Mouse (Mus musculus): ENCODE measurements around the gene Acin1. TPM values are rescaled to one million over a fixed set of nuclear protein-coding genes. Genes with fewer than 3 reads are reported as not detected.

The Acin1 gene
- total and polyA plus RNA-seq, 3 experiments: 74.0 to 324 (median 118) TPM

- Histone ChIP-seq H3K4me3 (replicated peaks in 1 of 3; ENCODE audit: low read depth in 2 of 3, low read length in 2 of 3, poor library complexity in 1 of 3) (no peak within 1 kb of the TSS), H3K27me3 (replicated peaks) (no peaks in the 10 kb centered on the region), H3K9me3 (replicated peaks; ENCODE audit: low read length) (peaks cover 3% of the 10 kb centered on the region), H3K79me2 (replicated peaks; ENCODE audit: control insufficient read depth, extremely low read depth, insufficient read depth, poor library complexity, severe bottlenecking) (peaks cover 15% of the 10 kb centered on the region), H3K4me1 (ENCODE audit: control insufficient read depth in 1 of 2, insufficient read depth in 2 of 2) (peaks cover 4 to 12% of the 10 kb centered on the region in 2 experiments; a peak in 3 of 4 replicates), H3K4me2 (ENCODE audit: insufficient read depth, low read depth, poor library complexity, severe bottlenecking) (no peak within 1 kb of the TSS), H3K9ac (ENCODE audit: insufficient read depth, low read depth) (no peak within 1 kb of the TSS), H3K27ac (ENCODE audit: insufficient read depth, low read depth) (no peak within 1 kb of the TSS), H3K36me3 (replicated peaks in 1 of 2; ENCODE audit: control insufficient read depth in 1 of 2, insufficient read depth in 1 of 2, low read length in 1 of 2) (peaks cover 1 to 3% of the 10 kb centered on the region in 2 experiments)
- in situ Hi-C loops (cut with MboI; ENCODE audit: low pct_ligation_motif_present, low pct_unique_long_range_greater_than_20kb, low sequenced_read_pairs) (no loop called here), dilution Hi-C loops (cut with MboI; ENCODE audit: extremely low pct_ligation_motif_present, extremely low pct_unique_long_range_greater_than_20kb, low sequenced_read_pairs) (no loop called here)
- TF ChIP-seq CHD2 (IDR thresholded peaks at IDR 0.05; ENCODE audit: low read length) (no peak), PAX5 (IDR thresholded peaks at IDR 0.05; ENCODE audit: low read length) (no peak), RCOR1 (conservative IDR thresholded peaks at IDR 0.05; ENCODE audit: low read depth, low read length) (no peak), MXI1 (IDR thresholded peaks at IDR 0.05; ENCODE audit: low read depth, low read length) (no peak), SMC3 (IDR thresholded peaks at IDR 0.05; ENCODE audit: low read depth, low read length) (no peak), ELF1 (IDR thresholded peaks at IDR 0.05; ENCODE audit: low read depth, low read length) (no peak), GABPA (IDR thresholded peaks at IDR 0.05; ENCODE audit: insufficient replicate concordance, low read depth, low read length) (no peak)
- DNase-seq (ENCODE audit: extremely low read depth): no peak
These were observed 65.6 kb downstream of the Acin1 start, which contains the start of gene Psmb11 for GRCm38 (mm10) chr14:54621133-54621532. Gene Psmb11 (plus strand): TSS chr14:54621433.

GRCm38 (mm10) chr14:54617897-54618365, 68.8 kb downstream of the Acin1 start, which contains the start of gene Psmb5:
Gene Psmb5 (minus strand): TSS chr14:54618022.
- Histone ChIP-seq H3K36me3 (replicated peaks in 1 of 2; ENCODE audit: control insufficient read depth in 1 of 2, insufficient read depth in 1 of 2, low read length in 1 of 2) (peaks cover 26 to 30% of the 10 kb centered on the region in 2 experiments), H3K9ac (ENCODE audit: insufficient read depth, low read depth) (peak within 1 kb of the TSS; percentile 96), H3K4me1 (ENCODE audit: control insufficient read depth in 1 of 2, insufficient read depth in 2 of 2) (peaks cover 5 to 13% of the 10 kb centered on the region in 2 experiments; a peak in 3 of 4 replicates), H3K79me2 (replicated peaks; ENCODE audit: control insufficient read depth, extremely low read depth, insufficient read depth, poor library complexity, severe bottlenecking) (peaks cover 18% of the 10 kb centered on the region), H3K4me2 (ENCODE audit: insufficient read depth, low read depth, poor library complexity, severe bottlenecking) (peak within 1 kb of the TSS; percentile 42), H3K27me3 (replicated peaks) (no peaks in the 10 kb centered on the region), H3K9me3 (replicated peaks; ENCODE audit: low read length) (peaks cover 3% of the 10 kb centered on the region), H3K27ac (ENCODE audit: insufficient read depth, low read depth) (peak within 1 kb of the TSS; percentile 40; the same call in 1 of the 2 replicates), H3K4me3 (replicated peaks in 1 of 3; ENCODE audit: low read depth in 2 of 3, low read length in 2 of 3, poor library complexity in 1 of 3) (peak within 1 kb of the TSS; percentile 93 to 97 (median 93))
- in situ Hi-C loops (cut with MboI; ENCODE audit: low pct_ligation_motif_present, low pct_unique_long_range_greater_than_20kb, low sequenced_read_pairs) (no loop called here), dilution Hi-C loops (cut with MboI; ENCODE audit: extremely low pct_ligation_motif_present, extremely low pct_unique_long_range_greater_than_20kb, low sequenced_read_pairs) (no loop called here)
- TF ChIP-seq UBTF (IDR thresholded peaks at IDR 0.05; ENCODE audit: low read depth, low read length) (no peak), JUN (IDR thresholded peaks at IDR 0.05; ENCODE audit: insufficient read depth, low read depth, low read length) (no peak), SIN3A (IDR thresholded peaks at IDR 0.05; ENCODE audit: low read length) (peak; percentile 55; the same call in 1 of the 2 replicates), RAD21 (IDR thresholded peaks at IDR 0.05; ENCODE audit: low read depth, low read length) (no peak), ETS1 (conservative IDR thresholded peaks at IDR 0.05; ENCODE audit: low read depth, low read length) (no peak), POLR2A (IDR thresholded peaks at IDR 0.05; ENCODE audit: low read depth, low read length) (peak; percentile 80), USF2 (conservative IDR thresholded peaks at IDR 0.05; ENCODE audit: low read depth, low read length) (no peak), NELFE (IDR thresholded peaks at IDR 0.05; ENCODE audit: low read depth, low read length) (peak; percentile 80), CTCF (conservative IDR thresholded peaks at IDR 0.05 in 1 of 2, IDR thresholded peaks at IDR 0.05 in 1 of 2; ENCODE audit: low read depth in 2 of 2, low read length in 2 of 2) (no peak), KAT2A (IDR thresholded peaks at IDR 0.05; ENCODE audit: insufficient replicate concordance, low read length) (peak; percentile 92; the same call in 1 of the 2 replicates), CHD1 (IDR thresholded peaks at IDR 0.05; ENCODE audit: low read depth, low read length) (no peak), RCOR1 (conservative IDR thresholded peaks at IDR 0.05; ENCODE audit: low read depth, low read length) (peak; percentile 99), HCFC1 (IDR thresholded peaks at IDR 0.05; ENCODE audit: low read depth, low read length) (peak; percentile 92), NRF1 (IDR thresholded peaks at IDR 0.05; ENCODE audit: low read depth, low read length) (peak; percentile 86), MAFK (IDR thresholded peaks at IDR 0.05; ENCODE audit: insufficient replicate concordance, low read length) (no peak), USF1 (IDR thresholded peaks at IDR 0.05; ENCODE audit: low read depth, low read length) (no peak), TBP (conservative IDR thresholded peaks at IDR 0.05; ENCODE audit: low read depth, low read length) (peak; percentile 54; the same call in 1 of the 2 replicates), CHD2 (IDR thresholded peaks at IDR 0.05; ENCODE audit: low read length) (peak; percentile 50), ZMIZ1 (IDR thresholded peaks at IDR 0.05; ENCODE audit: low read depth, low read length) (peak; percentile 76; the same call in 1 of the 2 replicates), TCF12 (IDR thresholded peaks at IDR 0.05; ENCODE audit: low read depth, low read length) (peak; percentile 70; the same call in 1 of the 2 replicates), MAX (IDR thresholded peaks at IDR 0.05; ENCODE audit: low read length) (no peak), MYC (IDR thresholded peaks at IDR 0.05; ENCODE audit: low read depth, low read length) (no peak), ZC3H11A (IDR thresholded peaks at IDR 0.05; ENCODE audit: low read depth, low read length) (no peak), ELF1 (IDR thresholded peaks at IDR 0.05; ENCODE audit: low read depth, low read length) (peak; percentile 72), PAX5 (IDR thresholded peaks at IDR 0.05; ENCODE audit: low read length) (no peak), BHLHE40 (IDR thresholded peaks at IDR 0.05; ENCODE audit: low read depth, low read length) (no peak), ZKSCAN1 (IDR thresholded peaks at IDR 0.05; ENCODE audit: borderline replicate concordance, low read depth, low read length) (no peak), SMC3 (IDR thresholded peaks at IDR 0.05; ENCODE audit: low read depth, low read length) (no peak)
- peak; percentile 92 for DNase-seq (ENCODE audit: extremely low read depth)

All from CH12.LX (cell line).